Mouse (Mus musculus): Measurements from ENCODE around the gene Parg.
"Not testable (repeated sequence)": the region's sequence is repeated elsewhere in the genome, so short reads cannot be mapped to it uniquely, and the experiment has no call there.

- TF ChIP-seq MXI1 (IDR thresholded peaks at IDR 0.05; ENCODE audit: low read depth, low read length); POLR2A (IDR thresholded peaks at IDR 0.05; ENCODE audit: low read depth, low read length); UBTF (IDR thresholded peaks at IDR 0.05; ENCODE audit: low read depth, low read length); EP300 (IDR thresholded peaks at IDR 0.05; ENCODE audit: low read length); TBP (conservative IDR thresholded peaks at IDR 0.05; ENCODE audit: low read depth, low read length); ZC3H11A (IDR thresholded peaks at IDR 0.05; ENCODE audit: low read depth, low read length); MAFK (IDR thresholded peaks at IDR 0.05; ENCODE audit: insufficient replicate concordance, low read length); ZMIZ1 (IDR thresholded peaks at IDR 0.05; ENCODE audit: low read depth, low read length): not testable (repeated sequence)
- peak in 1 of 2 experiments; percentile 66; a peak in 2 of 4 replicates for TF ChIP-seq CTCF (conservative IDR thresholded peaks at IDR 0.05 in 1 of 2, IDR thresholded peaks at IDR 0.05 in 1 of 2; ENCODE audit: low read depth in 2 of 2, low read length in 2 of 2)
These were observed 8.2 kb upstream of the Parg start for GRCm38 (mm10) chr14:32193557-32193956.
